Mouse (Mus musculus) brain, embryonic 14.5 days (tissue): ENCODE measurements around the gene Tle2.

Experiments
- CTCF ChIP-seq: fragments of 200-500 bp; IDR thresholded peaks from 2 replicates; pipeline ENCODE4 v1.5.1; 2012; ENCODE audit warnings: inconsistent platforms, mild to moderate bottlenecking, moderate library complexity, borderline replicate concordance; ENCODE audit not compliant: insufficient read depth, insufficient read length; ENCODE audit errors: extremely low read depth
- POLR2A ChIP-seq: fragments of 200-500 bp; IDR thresholded peaks from 2 replicates; pipeline ENCODE4 v1.6.1; 2012; ENCODE audit warnings: mild to moderate bottlenecking, inconsistent platforms, borderline replicate concordance; ENCODE audit not compliant: poor library complexity, insufficient read depth, insufficient read length, severe bottlenecking; ENCODE audit errors: extremely low read depth

GRCm38 (mm10) chr10:81562411-81562810, 11.9 kb upstream of the Tle2 start:
- TF ChIP-seq CTCF, result no peak
- no peak for TF ChIP-seq POLR2A
